Mouse (Mus musculus) inflammation-experienced regulatory T-cells, adult 6 months (primary cell): ENCODE measurements around the gene Tmed9. TPM values are rescaled to one million over a fixed set of nuclear protein-coding genes. Genes with fewer than 3 reads are reported as not detected.
A peak's percentile ranks its signal among the peaks of the same experiment; 100 is the strongest.

Source experiments
- ATAC-seq: one replicate; pipeline ENCODE4 v1.8.0; 2017
- polyA plus RNA-seq, 3 experiments: library from polyadenylated mRNA; unstranded; fragments of 100-300 nt; shearing (Covaris generic); gene quantifications; one replicate each; pipeline ENCODE4 v1.2.1; 2017

The Tmed9 gene
- polyA plus RNA-seq, 3 experiments from 2014 or later, result 184 to 286 (median 269) TPM

GRCm38 (mm10) chr13:55611996-55612395 lies 38.5 kb downstream of the Tmed9 start:
- ATAC-seq, result no peak

- no peak for ATAC-seq
Observed at GRCm38 (mm10) chr13:55613471-55613870, 39.9 kb downstream of the Tmed9 start.

- ATAC-seq, result no peak
Observed at GRCm38 (mm10) chr13:55619328-55619727, 45.8 kb downstream of the Tmed9 start.

GRCm38 (mm10) chr13:55620275-55620674 lies 46.7 kb downstream of the Tmed9 start:
- no peak for ATAC-seq

GRCm38 (mm10) chr13:55622156-55622648 lies 48.7 kb downstream of the Tmed9 start:
- ATAC-seq, result peak; percentile 31

- peak; percentile 97 for ATAC-seq
Observed at GRCm38 (mm10) chr13:55622649-55623541, 49.4 kb downstream of the Tmed9 start, which contains the start of gene Caml. Gene Caml (plus strand): TSS chr13:55623005.

- ATAC-seq, result peak; percentile 83
Observed at GRCm38 (mm10) chr13:55634639-55635127, 61.2 kb downstream of the Tmed9 start, which contains the start of gene Ddx46. Gene Ddx46 (plus strand): TSS chr13:55635027.

GRCm38 (mm10) chr13:55635146-55635571 lies 61.6 kb downstream of the Tmed9 start:
- ATAC-seq, result no peak

- ATAC-seq, result peak; percentile 71
Observed at GRCm38 (mm10) chr13:55636185-55636983, 62.9 kb downstream of the Tmed9 start.

GRCm38 (mm10) chr13:55640480-55640879 lies 66.9 kb downstream of the Tmed9 start:
- ATAC-seq, result peak; percentile 57

GRCm38 (mm10) chr13:55644525-55644924 lies 71.0 kb downstream of the Tmed9 start:
- peak; percentile 38 for ATAC-seq

Other genes starting within 250 kb of the Tmed9 start
- 10 to 100 TPM in 1 of 3 experiments, 1 to 10 TPM in 2; 2.2 to 32.2 (median 3.5) TPM for gene Mxd3, start 243.9 kb upstream of the Tmed9 start, polyA plus RNA-seq
- gene Lman2, start 210.9 kb upstream of the Tmed9 start, polyA plus RNA-seq, result 10 to 100 TPM; 43.9 to 62.8 (median 60.7) TPM
- gene Rgs14, start 204.0 kb upstream of the Tmed9 start, polyA plus RNA-seq, result 10 to 100 TPM; 61.5 to 73.9 (median 62.9) TPM
- under 1 TPM in 1 of 3 experiments, not detected in 2; 0.20 TPM for gene Slc34a1, start 175.5 kb upstream of the Tmed9 start, polyA plus RNA-seq
- not detected for gene Pfn3, start 158.5 kb upstream of the Tmed9 start, polyA plus RNA-seq
- under 1 TPM in 1 of 3 experiments, not detected in 2; 0.24 TPM for gene F12, start 146.9 kb upstream of the Tmed9 start, polyA plus RNA-seq
- 10 to 100 TPM; 35.3 to 50.0 (median 40.5) TPM for gene Grk6, start 128.7 kb upstream of the Tmed9 start, polyA plus RNA-seq
- under 1 TPM in 1 of 3 experiments, not detected in 2; 0.26 TPM for gene Prr7, start 109.5 kb upstream of the Tmed9 start, polyA plus RNA-seq
- gene Dbn1, start 85.6 kb upstream of the Tmed9 start, polyA plus RNA-seq, result under 1 TPM in 1 of 3 experiments, not detected in 2; 0.15 TPM
- gene Pdlim7, start 60.1 kb upstream of the Tmed9 start, polyA plus RNA-seq, result 10 to 100 TPM; 13.2 to 15.7 (median 13.5) TPM
- 1 to 10 TPM in 2 of 3 experiments, under 1 TPM in 1; 0.93 to 1.1 (median 1.1) TPM for gene Dok3, start 44.4 kb upstream of the Tmed9 start, polyA plus RNA-seq
- 10 to 100 TPM; 41.7 to 61.0 (median 54.6) TPM for gene Ddx41, start 37.1 kb upstream of the Tmed9 start, polyA plus RNA-seq
- 10 to 100 TPM; 16.4 to 40.7 (median 37.3) TPM for gene Fam193b, start 2.6 kb upstream of the Tmed9 start, polyA plus RNA-seq
- gene B4galt7, start 26.2 kb downstream of the Tmed9 start, polyA plus RNA-seq, result 10 to 100 TPM; 24.5 to 35.8 (median 25.1) TPM
- gene Caml, start 49.3 kb downstream of the Tmed9 start, polyA plus RNA-seq, result 10 to 100 TPM; 28.6 to 51.1 (median 40.0) TPM
- gene Ddx46, start 61.3 kb downstream of the Tmed9 start, polyA plus RNA-seq, result 10 to 100 TPM; 62.3 to 67.3 (median 64.0) TPM
- 10 to 100 TPM in 2 of 3 experiments, 1 to 10 TPM in 1; 9.8 to 15.8 (median 15.6) TPM for gene B230219D22Rik, start 119.4 kb downstream of the Tmed9 start, polyA plus RNA-seq
- 10 to 100 TPM; 22.4 to 29.0 (median 26.0) TPM for gene Txndc15, start 140.9 kb downstream of the Tmed9 start, polyA plus RNA-seq
- 10 to 100 TPM in 2 of 3 experiments, 1 to 10 TPM in 1; 1.4 to 21.8 (median 11.3) TPM for gene Pcbd2, start 153.6 kb downstream of the Tmed9 start, polyA plus RNA-seq
- gene Catsper3, start 210.8 kb downstream of the Tmed9 start, polyA plus RNA-seq, result not detected